9 mouse cellular contexts compared by ENCODE assay signal in genomic region chr3:103887581-103887980, GRCm38 (mm10). TPM values are rescaled to one million over a fixed set of nuclear protein-coding genes. Genes with fewer than 3 reads are reported as not detected.
DNase-seq lines count a peak whose midpoint lies in the region; ATAC-seq and TF ChIP-seq lines count a peak whose summit lies in the region.
"Had no signal": no experiment of that assay in that cellular context is flagged by ENCODE, and none has a peak within 500 bp of the region (broad histone marks: within the 10 kb centered on the region; RNA-seq: fewer than 3 reads in every experiment).

No protein-coding gene starts in this region.

- H3K4me3 ChIP-seq in liver, adult 2 months (ENCODE audit: insufficient read depth, low read depth, low read length) = no peak overlapping the region
- no peak overlapping the region for H3K4me3 ChIP-seq in liver, embryonic 12.5 days
- H3K4me3 ChIP-seq in embryonic facial prominence, embryonic 14.5 days (ENCODE audit: low read depth, low read length) = no peak overlapping the region
- no peak overlapping the region for H3K4me3 ChIP-seq in liver, postnatal 0 days (ENCODE audit: low read depth, low read length)
- H3K4me3 ChIP-seq: neural tube, embryonic 13.5 days had no signal

- H3K79me2 ChIP-seq in liver, adult 2 months (ENCODE audit: control insufficient read depth, insufficient read depth, low read length) = no peaks in the 10 kb centered on the region

- 14% methylated on average over 3 of the region's 3 CpGs for WGBS in liver, adult 2 months
- 27% methylated on average over 3 of the region's 3 CpGs for WGBS in liver, embryonic 12.5 days (ENCODE audit: insufficient replicate concordance)
- WGBS in embryonic facial prominence, embryonic 14.5 days = 33% methylated on average over 3 of the region's 3 CpGs
- WGBS in liver, postnatal 0 days (ENCODE audit: insufficient replicate concordance) = 30% methylated on average over 3 of the region's 3 CpGs

- H3K4me2 ChIP-seq in liver, embryonic 12.5 days = no peak overlapping the region
- no peak overlapping the region for H3K4me2 ChIP-seq in embryonic facial prominence, embryonic 14.5 days (ENCODE audit: low read depth, low read length)
- no peak overlapping the region for H3K4me2 ChIP-seq in liver, postnatal 0 days (ENCODE audit: low read depth, low read length)
- H3K4me2 ChIP-seq: neural tube, embryonic 13.5 days had no signal

- no peaks in the 10 kb centered on the region for H3K9me3 ChIP-seq in liver, embryonic 12.5 days (replicated peaks)
- no peaks in the 10 kb centered on the region for H3K9me3 ChIP-seq in embryonic facial prominence, embryonic 14.5 days (ENCODE audit: control insufficient read depth, low read length)
- H3K9me3 ChIP-seq in liver, postnatal 0 days (ENCODE audit: low read length) = no peaks in the 10 kb centered on the region
- H3K9me3 ChIP-seq: neural tube, embryonic 13.5 days had no signal

- no peak for TF ChIP-seq POLR2A in liver, adult 2 months (IDR thresholded peaks at IDR 0.05; ENCODE audit: extremely low read depth, insufficient read depth, low read length)

- H3K36me3 ChIP-seq in liver, adult 2 months (ENCODE audit: control insufficient read depth, insufficient read depth, low read length) = no peaks in the 10 kb centered on the region
- no peaks in the 10 kb centered on the region for H3K36me3 ChIP-seq in liver, embryonic 12.5 days
- no peaks in the 10 kb centered on the region for H3K36me3 ChIP-seq in embryonic facial prominence, embryonic 14.5 days (ENCODE audit: control insufficient read depth, insufficient read depth, low read length)
- H3K36me3 ChIP-seq in liver, postnatal 0 days (replicated peaks; ENCODE audit: insufficient read depth, low read length) = no peaks in the 10 kb centered on the region
- H3K36me3 ChIP-seq: neural tube, embryonic 13.5 days had no signal

- DNase-seq in cerebellum, adult 18-20 months = peak; percentile 65 to 70
- DNase-seq in cerebellum, adult 11-12 months = no peak
- peak; percentile 50 for DNase-seq in liver, adult 2 months (ENCODE audit: extremely low read depth, low read depth, low spot score)
- peak; percentile 49 for DNase-seq in R1 (ENCODE audit: low read depth, low spot score)
- peak; percentile 64 for DNase-seq in embryonic facial prominence, embryonic 14.5 days (ENCODE audit: low spot score)
- peak; percentile 31 for DNase-seq in liver, postnatal 0 days
- DNase-seq in testis, postnatal 10 days (ENCODE audit: low spot score) = peak; percentile 55

- H3K4me1 ChIP-seq in liver, adult 2 months (ENCODE audit: control insufficient read depth, insufficient read depth, low read length) = no peaks in the 10 kb centered on the region
- no peaks in the 10 kb centered on the region for H3K4me1 ChIP-seq in liver, embryonic 12.5 days
- no peaks in the 10 kb centered on the region for H3K4me1 ChIP-seq in embryonic facial prominence, embryonic 14.5 days (ENCODE audit: control insufficient read depth, insufficient read depth, low read length)
- no peaks in the 10 kb centered on the region for H3K4me1 ChIP-seq in liver, postnatal 0 days (ENCODE audit: insufficient read depth)
- H3K4me1 ChIP-seq: neural tube, embryonic 13.5 days had no signal

- TF ChIP-seq CTCF in liver, adult 2 months (IDR thresholded peaks at IDR 0.05; ENCODE audit: low read depth, low read length) = peak; percentile 29; the same call in 1 of the 2 replicates
- peak; percentile 71 for TF ChIP-seq CTCF in liver, postnatal 0 days (IDR thresholded peaks at IDR 0.05; ENCODE audit: low read depth)

- no peaks in the 10 kb centered on the region for H3K27me3 ChIP-seq in liver, adult 2 months (ENCODE audit: control insufficient read depth, insufficient read depth, low read length)
- H3K27me3 ChIP-seq in liver, embryonic 12.5 days (replicated peaks) = no peaks in the 10 kb centered on the region
- H3K27me3 ChIP-seq in embryonic facial prominence, embryonic 14.5 days (replicated peaks; ENCODE audit: control insufficient read depth, insufficient read depth, low read length) = no peaks in the 10 kb centered on the region
- no peaks in the 10 kb centered on the region for H3K27me3 ChIP-seq in liver, postnatal 0 days (ENCODE audit: insufficient read depth, low read length)
- H3K27me3 ChIP-seq: neural tube, embryonic 13.5 days had no signal

- TF ChIP-seq EP300 in liver, postnatal 0 days (IDR thresholded peaks at IDR 0.05; ENCODE audit: low read depth) = no peak

- no peak for ATAC-seq in liver, embryonic 12.5 days
- ATAC-seq in embryonic facial prominence, embryonic 14.5 days (ENCODE audit: low read depth) = no peak
- no peak for ATAC-seq in liver, postnatal 0 days

- H3K27ac ChIP-seq in liver, adult 2 months (replicated peaks; ENCODE audit: insufficient read depth, low read depth, low read length) = no peak overlapping the region
- no peak overlapping the region for H3K27ac ChIP-seq in liver, embryonic 12.5 days
- H3K27ac ChIP-seq in embryonic facial prominence, embryonic 14.5 days (replicated peaks; ENCODE audit: low read depth, low read length) = no peak overlapping the region
- H3K27ac ChIP-seq in liver, postnatal 0 days (ENCODE audit: low read depth) = no peak overlapping the region
- H3K27ac ChIP-seq: neural tube, embryonic 13.5 days had no signal

- no peak overlapping the region for H3K9ac ChIP-seq in liver, adult 2 months (ENCODE audit: low read depth, low read length)
- H3K9ac ChIP-seq in liver, embryonic 12.5 days = no peak overlapping the region
- no peak overlapping the region for H3K9ac ChIP-seq in embryonic facial prominence, embryonic 14.5 days (ENCODE audit: low read depth, low read length)
- H3K9ac ChIP-seq in liver, postnatal 0 days (replicated peaks) = no peak overlapping the region
- H3K9ac ChIP-seq: neural tube, embryonic 13.5 days had no signal

RNA-seq across cellular contexts. Expression of gene Rsbn1, which starts 26.3 kb away (rescaled TPM):
- total RNA-seq in liver, adult 2 months (2014; rRNA removed) = 5.8 and 7.1 TPM in 2 replicates
- polyA plus RNA-seq in liver, adult 2 months (2012; rRNA removed) = 0.68 and 1.1 TPM in 2 replicates
- polyA plus RNA-seq in liver, embryonic 12.5 days (2016; fragmentation: Nextera tagmentation; extraction: Ambion mirVana) = 6.7 and 7.2 TPM in 2 replicates
- 11.0 and 12.0 TPM in 2 replicates for polyA plus RNA-seq in embryonic facial prominence, embryonic 14.5 days (2014; fragmentation: Nextera tagmentation; extraction: Ambion mirVana)
- 3.4 and 3.8 TPM in 2 replicates for polyA plus RNA-seq in liver, postnatal 0 days (2015; fragmentation: Nextera tagmentation; extraction: Ambion mirVana)

RNA-seq across cellular contexts. Expression of gene Ptpn22, which starts 28.0 kb away (rescaled TPM):
- 0.83 and 1.6 TPM in 2 replicates for total RNA-seq in liver, adult 2 months (2014; rRNA removed)
- 0.78 and 0.87 TPM in 2 replicates for polyA plus RNA-seq in liver, adult 2 months (2012; rRNA removed)
- 2.0 TPM in 2 replicates for polyA plus RNA-seq in liver, embryonic 12.5 days (2016; fragmentation: Nextera tagmentation; extraction: Ambion mirVana)
- polyA plus RNA-seq in embryonic facial prominence, embryonic 14.5 days (2014; fragmentation: Nextera tagmentation; extraction: Ambion mirVana) = 0.76 and 0.96 TPM in 2 replicates
- 3.0 and 3.6 TPM in 2 replicates for polyA plus RNA-seq in liver, postnatal 0 days (2015; fragmentation: Nextera tagmentation; extraction: Ambion mirVana)

RNA-seq across cellular contexts. Expression of gene Bcl2l15, which starts 55.2 kb away (rescaled TPM):
- total RNA-seq in liver, adult 2 months (2014; rRNA removed) = 0.60 TPM in 1 of 2 replicates, not detected in the other
- not detected in 2 replicates for polyA plus RNA-seq in liver, adult 2 months (2012; rRNA removed)
- polyA plus RNA-seq in liver, embryonic 12.5 days (2016; fragmentation: Nextera tagmentation; extraction: Ambion mirVana) = 1.6 and 1.7 TPM in 2 replicates
- polyA plus RNA-seq in embryonic facial prominence, embryonic 14.5 days (2014; fragmentation: Nextera tagmentation; extraction: Ambion mirVana) = 0.42 and 0.63 TPM in 2 replicates
- polyA plus RNA-seq in liver, postnatal 0 days (2015; fragmentation: Nextera tagmentation; extraction: Ambion mirVana) = 0.07 and 0.54 TPM in 2 replicates
